Mouse (Mus musculus): ENCODE data around the gene Tmem210. TPM values are rescaled to one million over a fixed set of nuclear protein-coding genes. Genes with fewer than 3 reads are reported as not detected.

Gene Tmem210
- total RNA-seq, 1 experiment = not detected

DNA sequence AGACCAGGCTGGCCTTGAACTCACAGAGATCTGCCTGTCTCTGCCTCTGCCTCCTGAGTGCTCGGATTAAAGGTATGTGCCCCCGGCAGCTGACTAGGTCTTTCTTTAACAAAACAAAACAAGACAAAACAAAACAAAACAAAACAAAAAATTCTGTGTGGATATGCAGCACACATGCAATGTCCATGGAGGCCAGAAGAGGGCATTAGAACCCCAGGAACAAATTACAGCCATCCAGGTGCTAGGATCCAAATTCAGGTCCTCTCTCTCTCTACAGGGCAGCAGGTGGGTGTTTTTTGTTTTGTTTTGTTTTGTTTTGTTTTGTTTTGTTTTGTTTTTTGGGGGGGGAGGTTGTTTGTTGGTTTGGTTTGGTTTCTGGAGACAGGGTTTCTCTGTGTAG, 29.1 kb upstream of the Tmem210 start:
- H3K36me3 ChIP-seq (ENCODE audit: control insufficient read depth, insufficient read depth, low read length, poor library complexity, severe bottlenecking) = no peaks in the 10 kb centered on the region
- no peak for TF ChIP-seq ZNF384 (IDR thresholded peaks at IDR 0.05; ENCODE audit: low read depth, low read length)
- TF ChIP-seq ZC3H11A (IDR thresholded peaks at IDR 0.05; ENCODE audit: borderline replicate concordance, low read depth, low read length) = peak; percentile 39; the same call in 1 of the 2 replicates
- no peak for DNase-seq (ENCODE audit: low read depth, low spot score)
- H3K4me3 ChIP-seq (ENCODE audit: insufficient read depth in 1 of 2, low read depth in 1 of 2, low read length in 2 of 2, poor library complexity in 1 of 2, severe bottlenecking in 1 of 2) = no peak overlapping the region
- no peaks in the 10 kb centered on the region for H3K9me3 ChIP-seq (ENCODE audit: control insufficient read depth, insufficient read depth, low read depth, low read length)
- in situ Hi-C loops (cut with MboI; ENCODE audit: low sequenced_read_pairs in 2 of 2, unreplicated experiment in 2 of 2) = no loop called here
- H3K4me1 ChIP-seq (ENCODE audit: control insufficient read depth in 2 of 2, insufficient read depth in 2 of 2, low read length in 2 of 2, poor library complexity in 1 of 2) = peaks cover under 1 to 2% of the 10 kb centered on the region in 2 experiments; a peak in 2 of 4 replicates
- no peak overlapping the region; the same call in 1 of the 2 replicates for H3K9ac ChIP-seq (ENCODE audit: insufficient read depth, low read depth, low read length, poor library complexity, severe bottlenecking)
- no peak overlapping the region for H3K27ac ChIP-seq (ENCODE audit: insufficient read depth, low read depth, low read length, poor library complexity, severe bottlenecking)

DNA sequence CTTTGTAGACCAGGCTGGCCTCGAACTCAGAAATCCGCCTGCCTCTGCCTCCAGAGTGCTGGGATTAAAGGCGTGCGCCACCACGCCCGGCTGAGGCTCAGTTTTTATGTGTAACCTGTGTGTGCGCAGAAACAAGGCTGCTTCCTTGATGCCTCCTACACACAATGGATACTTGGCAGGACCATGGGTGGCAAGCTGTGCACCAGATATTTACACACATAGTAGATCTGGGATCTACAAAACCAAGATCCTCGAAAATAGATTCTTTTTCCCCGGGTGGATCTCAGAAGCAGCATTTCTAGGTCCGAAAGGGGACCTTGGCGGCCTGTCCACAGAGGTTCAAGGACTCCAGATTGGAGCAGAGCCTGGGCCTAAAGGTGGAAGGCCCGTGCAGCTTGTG, 26.1 kb upstream of the Tmem210 start:
- TF ChIP-seq HCFC1 (IDR thresholded peaks at IDR 0.05; ENCODE audit: borderline replicate concordance, insufficient read depth, low read length) = no peak
- no peak for TF ChIP-seq ZNF384 (IDR thresholded peaks at IDR 0.05; ENCODE audit: low read depth, low read length)
- no peak for TF ChIP-seq MAFK (IDR thresholded peaks at IDR 0.05; ENCODE audit: insufficient read depth, low read depth, low read length)
- TF ChIP-seq ZC3H11A (IDR thresholded peaks at IDR 0.05; ENCODE audit: borderline replicate concordance, low read depth, low read length) = no peak
- no peak for TF ChIP-seq CHD2 (IDR thresholded peaks at IDR 0.05; ENCODE audit: low read depth, low read length)
- Histone ChIP-seq H3K27ac (ENCODE audit: insufficient read depth, low read depth, low read length, poor library complexity, severe bottlenecking) (peak overlapping the region; percentile 49; the same call in 1 of the 2 replicates), H3K36me3 (ENCODE audit: control insufficient read depth, insufficient read depth, low read length, poor library complexity, severe bottlenecking) (peaks cover 2% of the 10 kb centered on the region; the same call in 1 of the 2 replicates), H3K9me3 (ENCODE audit: control insufficient read depth, insufficient read depth, low read depth, low read length) (no peaks in the 10 kb centered on the region), H3K4me1 (ENCODE audit: control insufficient read depth in 2 of 2, insufficient read depth in 2 of 2, low read length in 2 of 2, poor library complexity in 1 of 2) (peaks cover 0 to 8% of the 10 kb centered on the region in 2 experiments; a peak in 1 of 4 replicates), H3K4me3 (ENCODE audit: insufficient read depth in 1 of 2, low read depth in 1 of 2, low read length in 2 of 2, poor library complexity in 1 of 2, severe bottlenecking in 1 of 2) (peak overlapping the region; percentile 53 to 78), H3K9ac (ENCODE audit: insufficient read depth, low read depth, low read length, poor library complexity, severe bottlenecking) (peak overlapping the region; percentile 71; the same call in 1 of the 2 replicates)
- no peak for DNase-seq (ENCODE audit: low read depth, low spot score)
- in situ Hi-C loops (cut with MboI; ENCODE audit: low sequenced_read_pairs in 2 of 2, unreplicated experiment in 2 of 2) = no loop called here

DNA sequence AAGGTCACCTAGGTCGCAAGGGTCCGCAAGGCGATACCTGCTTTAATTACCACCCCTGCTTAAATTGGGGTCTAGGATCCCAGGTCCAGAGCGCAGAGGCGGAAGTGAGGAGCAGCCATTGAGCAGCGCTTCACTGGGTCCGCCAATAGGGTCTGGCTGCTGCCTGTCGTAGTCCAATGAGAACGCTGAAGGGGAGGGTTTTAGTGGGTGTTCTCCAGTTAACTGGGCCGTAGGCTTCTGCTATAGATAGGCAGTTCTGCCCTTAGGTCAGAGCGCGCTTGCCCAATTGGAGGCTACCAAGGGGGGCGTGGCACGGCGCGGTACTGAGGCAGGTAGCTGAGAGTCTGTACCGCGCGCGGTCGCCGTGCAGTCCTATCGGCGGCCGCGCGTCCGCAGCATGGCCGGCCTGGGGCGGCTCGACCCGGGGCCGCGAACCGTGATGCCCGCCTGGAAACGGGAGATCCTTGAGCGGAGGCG, 25.6 kb upstream of the Tmem210 start, which contains the start of gene Tprn:
Tprn (plus strand) TSS at position 328 of the 477 bp plus-strand sequence.
- in situ Hi-C loops (cut with MboI; ENCODE audit: low sequenced_read_pairs in 2 of 2, unreplicated experiment in 2 of 2) = no loop called here
- peak; percentile 96 for DNase-seq (ENCODE audit: low read depth, low spot score)
- Histone ChIP-seq H3K9ac (ENCODE audit: insufficient read depth, low read depth, low read length, poor library complexity, severe bottlenecking) (peak within 1 kb of the TSS; percentile 86), H3K36me3 (ENCODE audit: control insufficient read depth, insufficient read depth, low read length, poor library complexity, severe bottlenecking) (peaks cover 2% of the 10 kb centered on the region; the same call in 1 of the 2 replicates), H3K9me3 (ENCODE audit: control insufficient read depth, insufficient read depth, low read depth, low read length) (no peaks in the 10 kb centered on the region), H3K4me1 (ENCODE audit: control insufficient read depth in 2 of 2, insufficient read depth in 2 of 2, low read length in 2 of 2, poor library complexity in 1 of 2) (peaks cover 0 to 11% of the 10 kb centered on the region in 2 experiments; a peak in 1 of 4 replicates), H3K27ac (ENCODE audit: insufficient read depth, low read depth, low read length, poor library complexity, severe bottlenecking) (peak within 1 kb of the TSS; percentile 49; the same call in 1 of the 2 replicates), H3K4me3 (ENCODE audit: insufficient read depth in 1 of 2, low read depth in 1 of 2, low read length in 2 of 2, poor library complexity in 1 of 2, severe bottlenecking in 1 of 2) (peak within 1 kb of the TSS; percentile 87 to 90)
- TF ChIP-seq MAFK (IDR thresholded peaks at IDR 0.05; ENCODE audit: insufficient read depth, low read depth, low read length) = no peak
- peak; percentile 91 for TF ChIP-seq CHD2 (IDR thresholded peaks at IDR 0.05; ENCODE audit: low read depth, low read length)
- no peak for TF ChIP-seq ZC3H11A (IDR thresholded peaks at IDR 0.05; ENCODE audit: borderline replicate concordance, low read depth, low read length)

DNA sequence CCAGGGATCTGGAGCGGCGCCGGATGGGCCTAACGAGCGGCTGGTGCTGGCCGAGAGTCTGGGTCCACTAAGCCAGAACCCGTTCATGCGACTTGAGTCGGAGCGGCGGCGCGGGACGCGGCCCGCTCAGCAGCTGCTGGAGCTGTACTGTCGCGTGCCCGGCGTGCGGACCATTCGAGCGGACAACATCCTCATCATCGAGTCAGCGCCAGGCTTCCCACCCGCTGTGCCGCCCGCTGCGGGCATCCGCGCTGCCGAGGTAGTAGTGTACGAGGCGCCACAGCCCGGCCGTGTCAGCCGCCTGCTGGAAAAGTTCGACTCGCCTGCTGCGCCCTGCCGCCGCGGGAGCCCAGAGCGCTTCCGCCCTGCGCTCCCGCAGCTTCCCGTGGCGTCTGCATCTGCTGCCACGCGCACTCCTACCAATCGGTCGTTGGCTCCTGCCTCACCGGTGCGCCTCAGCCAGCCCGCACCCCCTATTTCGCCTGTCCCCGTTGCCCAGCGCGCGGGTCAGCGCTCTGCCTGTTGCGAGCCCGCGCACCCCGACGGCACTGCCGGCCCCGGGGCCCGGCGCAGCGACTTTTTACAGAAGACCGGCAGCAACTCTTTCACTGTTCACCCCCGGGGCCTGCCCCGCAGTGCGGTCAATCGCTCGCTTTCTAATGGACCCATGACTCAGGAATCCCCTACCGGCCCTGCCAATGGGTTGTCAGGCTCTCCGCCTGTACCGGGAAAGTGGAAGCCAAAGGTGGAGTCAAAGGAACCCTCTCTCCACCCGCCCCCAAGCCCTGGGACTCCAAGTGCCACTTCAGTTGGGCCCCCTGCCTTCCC, 24.9 kb upstream of the Tmem210 start:
- H3K4me1 ChIP-seq (ENCODE audit: control insufficient read depth in 2 of 2, insufficient read depth in 2 of 2, low read length in 2 of 2, poor library complexity in 1 of 2) = peaks cover 0 to 12% of the 10 kb centered on the region in 2 experiments; a peak in 1 of 4 replicates
- H3K4me3 ChIP-seq (ENCODE audit: insufficient read depth in 1 of 2, low read depth in 1 of 2, low read length in 2 of 2, poor library complexity in 1 of 2, severe bottlenecking in 1 of 2) = peak overlapping the region; percentile 87 to 90
- TF ChIP-seq HCFC1 (IDR thresholded peaks at IDR 0.05; ENCODE audit: borderline replicate concordance, insufficient read depth, low read length) (no peak), ZC3H11A (IDR thresholded peaks at IDR 0.05; ENCODE audit: borderline replicate concordance, low read depth, low read length) (no peak), CHD2 (IDR thresholded peaks at IDR 0.05; ENCODE audit: low read depth, low read length) (no peak), ZNF384 (IDR thresholded peaks at IDR 0.05; ENCODE audit: low read depth, low read length) (no peak), MAFK (IDR thresholded peaks at IDR 0.05; ENCODE audit: insufficient read depth, low read depth, low read length) (no peak)
- H3K9ac ChIP-seq (ENCODE audit: insufficient read depth, low read depth, low read length, poor library complexity, severe bottlenecking) = peak overlapping the region; percentile 86
- in situ Hi-C loops (cut with MboI; ENCODE audit: low sequenced_read_pairs in 2 of 2, unreplicated experiment in 2 of 2) = no loop called here
- H3K36me3 ChIP-seq (ENCODE audit: control insufficient read depth, insufficient read depth, low read length, poor library complexity, severe bottlenecking) = peaks cover 2% of the 10 kb centered on the region; the same call in 1 of the 2 replicates
- H3K27ac ChIP-seq (ENCODE audit: insufficient read depth, low read depth, low read length, poor library complexity, severe bottlenecking) = peak overlapping the region; percentile 22; the same call in 1 of the 2 replicates
- H3K9me3 ChIP-seq (ENCODE audit: control insufficient read depth, insufficient read depth, low read depth, low read length) = no peaks in the 10 kb centered on the region
- DNase-seq (ENCODE audit: low read depth, low spot score) = no peak
